Mouse (Mus musculus): ENCODE measurements around the gene Xrra1.

Gene Xrra1

DNA sequence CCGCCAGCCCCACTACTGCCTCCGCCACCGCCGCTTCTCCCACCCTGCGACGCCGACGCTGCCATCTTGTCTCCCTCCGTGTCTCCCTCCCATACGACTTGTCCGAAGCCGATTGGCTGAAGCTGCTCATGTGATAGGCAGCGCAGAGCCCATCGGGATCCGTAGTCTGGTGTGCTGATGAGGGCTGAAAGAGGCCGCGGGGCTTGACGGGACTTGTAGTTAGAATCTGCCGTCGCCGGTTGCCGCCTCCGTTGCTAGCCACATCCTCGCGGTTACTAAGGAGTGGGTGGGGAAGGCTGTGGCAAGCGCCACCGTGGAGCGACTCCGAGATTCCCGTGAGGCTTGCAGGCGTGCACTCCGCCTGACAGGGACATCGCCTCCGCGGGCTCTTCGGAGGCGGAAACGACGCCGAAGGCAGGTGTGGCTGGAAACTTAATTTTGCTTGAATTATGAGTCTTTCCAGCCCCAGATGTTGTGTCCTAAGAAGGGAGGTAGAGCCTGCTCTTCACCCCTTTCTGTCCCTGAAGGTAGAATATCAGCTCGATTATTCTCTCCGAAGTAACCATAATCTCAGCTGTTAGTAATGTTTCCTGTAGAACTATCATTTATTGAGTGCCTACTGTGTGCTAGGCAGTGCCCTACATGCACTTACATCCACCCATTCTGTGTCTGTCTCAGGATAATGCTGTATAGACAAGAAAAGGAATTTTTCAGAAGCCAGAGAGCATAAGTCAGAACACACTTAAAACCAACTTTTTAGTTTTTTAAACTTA is at the start of gene Xrra1:
Gene Xrra1, plus strand, starts transcription at position 304 of the 773 bp plus-strand sequence.
- peak; percentile 95 for DNase-seq

DNA sequence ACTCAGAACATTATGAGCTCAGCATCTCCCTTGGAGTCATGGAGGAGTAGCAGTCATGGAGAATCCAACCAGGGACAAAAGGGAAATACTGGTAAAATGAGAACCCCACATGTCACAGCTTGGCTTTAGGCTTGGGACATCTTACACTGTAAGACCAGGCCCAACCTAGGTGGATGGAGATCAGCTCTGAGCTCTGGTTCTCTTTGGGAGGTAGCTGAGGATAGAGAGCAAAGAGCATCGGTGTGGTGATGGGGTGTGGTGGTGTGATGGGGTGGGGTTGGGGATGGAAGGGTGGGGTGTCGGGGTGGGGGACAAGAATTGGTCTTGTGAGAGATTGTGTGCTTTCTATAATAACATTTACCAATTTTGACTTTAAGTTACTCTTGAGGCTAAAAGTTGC is 48.1 kb upstream of the Xrra1 start:
- no peak for DNase-seq

DNA sequence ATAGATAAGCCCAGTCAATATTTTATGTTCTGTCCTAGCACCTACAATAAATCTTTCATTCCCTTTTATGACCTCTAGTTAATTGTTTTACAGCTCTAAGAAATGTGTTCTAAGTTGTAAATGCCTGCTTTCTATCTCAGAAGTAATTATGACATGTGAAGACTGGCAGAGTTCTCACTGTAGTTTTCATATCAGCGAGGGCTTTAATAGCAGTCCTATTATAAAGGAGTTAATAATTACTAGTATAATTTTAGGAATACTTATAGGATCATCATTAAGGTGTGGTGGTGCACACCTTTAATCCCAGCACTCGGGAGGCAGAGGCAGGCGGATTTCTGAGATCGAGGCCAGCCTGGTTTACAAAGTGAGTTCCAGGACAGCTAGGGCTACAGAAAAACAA is 47.3 kb upstream of the Xrra1 start:
- DNase-seq: no peak

GRCm38 (mm10) chr7:99813394-99813793 is 45.5 kb upstream of the Xrra1 start:
- DNase-seq: peak; percentile 77

GRCm38 (mm10) chr7:99818181-99818725 is 40.7 kb upstream of the Xrra1 start:
- DNase-seq: peak; percentile 82

DNA sequence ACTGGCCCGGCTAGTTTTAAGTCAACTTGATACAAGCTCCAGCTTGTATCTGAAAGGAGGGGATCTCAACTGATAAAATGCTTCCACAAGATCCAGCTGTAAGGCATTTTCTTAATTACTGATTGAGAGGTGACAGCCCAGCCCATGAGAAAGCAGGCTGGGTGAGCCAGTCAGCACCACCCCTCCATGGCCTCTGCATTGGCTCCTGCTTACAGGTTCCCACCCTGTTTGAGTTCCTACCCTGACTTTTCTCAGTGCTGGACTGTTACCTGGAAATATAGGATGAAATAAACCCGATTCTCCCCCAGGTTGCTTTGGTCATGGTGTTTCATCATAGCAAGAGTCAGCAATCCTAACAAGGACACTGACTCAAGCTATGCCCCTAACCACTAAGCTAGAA is 37.0 kb upstream of the Xrra1 start:
- DNase-seq: no peak

DNA sequence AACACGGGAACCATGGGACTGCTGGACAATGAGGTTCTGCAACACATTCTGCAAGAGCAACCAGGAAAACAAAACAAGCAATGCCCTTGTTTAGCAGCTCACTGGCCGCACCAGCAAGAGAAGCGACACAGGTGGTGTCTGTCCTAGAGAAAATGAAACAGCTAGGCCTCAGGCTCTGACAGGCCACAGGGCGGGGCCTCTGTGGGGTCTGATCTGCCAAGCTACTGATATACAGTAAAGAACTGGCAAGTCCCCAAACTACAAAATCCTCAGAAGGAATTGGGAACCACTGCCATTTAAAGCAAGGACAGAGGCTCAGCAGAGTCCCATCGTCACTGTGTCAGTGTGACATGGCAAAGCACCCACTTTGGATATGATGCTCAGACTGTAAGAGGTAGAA is 36.5 kb upstream of the Xrra1 start:
- peak; percentile 61 for DNase-seq

- peak; percentile 51 for DNase-seq
Measured at GRCm38 (mm10) chr7:99823045-99823663, 35.8 kb upstream of the Xrra1 start.

DNA sequence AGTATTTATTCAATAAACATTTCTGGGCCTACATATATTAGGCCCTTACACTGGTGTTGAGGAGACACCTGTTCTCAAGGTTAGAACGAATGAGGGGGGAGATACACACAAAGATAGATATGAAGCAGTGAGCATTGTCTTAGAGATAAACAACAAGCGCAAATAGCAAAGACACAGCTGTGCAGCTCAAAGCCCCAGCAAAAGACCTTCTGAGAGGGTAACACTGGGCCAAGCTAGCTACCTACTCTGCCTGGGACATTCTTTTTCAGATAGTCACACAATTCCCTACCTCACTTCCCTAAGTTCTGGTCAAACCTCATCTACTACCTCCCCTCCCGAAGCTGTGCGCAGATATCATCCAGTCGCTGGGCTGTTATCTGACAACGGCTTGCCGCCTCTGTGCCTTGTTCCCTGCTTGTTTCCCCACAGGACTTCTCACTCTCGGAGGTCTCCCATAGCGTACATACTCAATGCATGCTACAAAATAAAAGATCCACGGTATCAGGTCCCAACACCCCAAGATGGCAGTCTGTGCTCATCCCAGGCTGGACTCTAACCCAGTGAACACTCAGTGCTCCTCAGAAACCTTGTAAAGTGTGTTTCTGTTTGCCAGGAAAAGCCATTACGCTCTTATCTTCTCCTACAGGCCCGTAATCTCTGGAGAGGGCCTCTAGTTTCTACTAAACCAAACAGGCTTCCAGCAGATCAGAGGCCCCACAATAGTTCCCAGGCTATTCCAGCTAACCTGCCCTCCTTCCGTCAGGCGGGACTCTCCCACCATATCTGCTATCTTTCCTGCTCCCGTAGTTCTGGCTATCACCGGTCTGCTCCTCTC is 34.0 kb upstream of the Xrra1 start:
- DNase-seq: peak; percentile 66

DNA sequence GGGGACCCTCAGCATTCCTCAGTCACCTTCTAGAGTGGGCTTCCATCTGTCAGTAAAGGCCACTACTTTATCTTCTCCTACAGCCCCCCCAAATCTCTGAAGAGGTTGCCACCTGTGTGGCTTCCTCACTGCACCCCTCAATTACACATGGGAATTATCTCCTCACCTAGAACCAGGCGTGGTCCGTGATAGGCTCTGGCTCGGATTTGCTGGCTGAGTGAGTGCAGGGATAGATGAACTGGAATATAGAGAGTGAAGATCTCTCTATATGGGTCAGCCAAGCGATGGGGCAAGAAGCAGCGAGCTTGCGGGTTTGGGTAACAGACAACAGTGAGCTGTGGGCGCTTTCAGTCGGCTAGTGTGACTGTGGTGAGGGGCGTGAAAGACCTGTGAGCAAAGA is 33.4 kb upstream of the Xrra1 start:
- no peak for DNase-seq

- no peak for DNase-seq
Measured at GRCm38 (mm10) chr7:99826096-99826495, 32.8 kb upstream of the Xrra1 start.

GRCm38 (mm10) chr7:99828083-99828570 is 30.8 kb upstream of the Xrra1 start, which contains the start of gene Neu3:
Gene Neu3, minus strand, starts transcription at chr7:99828417.
- DNase-seq: peak; percentile 98

DNA sequence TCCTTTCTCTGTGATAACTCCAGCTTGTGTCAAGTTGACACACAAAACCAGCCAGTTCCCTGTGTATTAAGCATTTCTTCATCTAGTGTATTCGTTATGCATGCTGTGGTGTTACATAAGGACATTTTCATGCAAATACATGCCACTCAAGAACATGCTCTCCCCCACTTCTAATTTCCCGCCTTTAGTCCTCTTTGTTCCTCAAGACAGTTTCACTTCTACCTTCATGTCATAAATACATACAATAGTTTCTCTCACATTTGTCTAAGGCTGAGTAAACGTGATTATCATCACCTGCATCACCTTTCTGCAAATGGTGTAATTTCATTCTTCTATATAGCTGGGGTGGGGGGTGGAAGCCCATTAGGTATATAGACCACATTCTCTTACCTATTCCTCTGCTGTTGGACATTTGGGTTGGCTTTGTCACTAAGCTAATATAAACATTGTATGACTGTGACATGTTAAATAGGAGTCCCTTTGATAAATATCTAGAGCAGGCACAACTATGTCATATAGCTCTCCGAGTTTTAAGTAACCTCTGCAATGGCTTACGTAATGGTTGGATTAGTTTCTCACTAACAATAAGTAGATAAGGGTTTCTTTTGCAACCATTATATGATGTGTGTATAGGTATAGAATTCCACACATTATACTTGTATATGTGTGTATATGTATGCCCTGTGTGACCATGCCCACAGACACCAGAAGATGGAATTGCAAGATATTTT is 25.6 kb upstream of the Xrra1 start:
- DNase-seq: no peak

DNA sequence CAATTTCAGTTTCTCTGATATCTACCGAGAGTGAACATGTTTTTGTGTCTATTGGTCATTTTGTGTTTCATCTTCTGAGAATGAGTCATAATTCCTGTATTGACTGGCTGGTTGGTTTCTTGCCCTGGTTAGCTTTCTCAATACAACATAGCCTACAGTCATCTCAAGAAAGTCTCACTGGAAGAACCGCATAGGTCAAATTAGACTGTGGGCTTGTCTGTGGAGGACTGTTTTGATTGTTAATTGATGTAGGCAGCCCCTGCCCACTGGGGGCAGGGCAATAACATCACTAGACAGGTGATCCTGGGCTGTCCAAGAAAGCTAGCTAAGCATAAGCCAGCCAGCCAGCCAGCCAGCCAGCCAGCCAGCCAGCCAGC is 25.1 kb upstream of the Xrra1 start:
- DNase-seq: no peak

DNA sequence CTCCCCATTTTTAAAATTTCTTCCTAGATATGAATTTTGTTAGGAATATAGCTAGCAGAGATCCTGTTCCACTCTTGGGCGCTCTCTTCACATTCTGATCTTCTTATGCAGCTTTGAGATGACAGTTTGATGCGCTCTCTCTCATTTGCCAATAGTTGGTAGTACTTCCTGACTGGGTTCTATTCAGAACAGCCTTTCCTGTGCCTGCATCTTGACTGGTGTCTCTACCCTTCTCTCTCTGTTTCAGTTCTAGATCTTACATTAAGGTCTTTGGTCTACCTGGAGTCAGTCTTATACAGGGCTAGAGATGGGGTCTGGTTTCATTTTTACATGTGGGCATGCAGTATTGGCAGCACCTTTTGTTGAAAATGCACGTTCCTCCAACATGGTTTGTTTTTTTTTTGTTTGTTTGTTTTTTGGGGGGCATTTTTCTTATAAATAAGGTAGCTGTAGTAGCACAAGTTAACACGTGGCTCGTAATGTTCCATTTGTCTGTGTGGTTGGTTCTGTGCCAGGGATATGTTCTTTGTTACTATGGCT is 24.5 kb upstream of the Xrra1 start:
- DNase-seq: no peak

DNA sequence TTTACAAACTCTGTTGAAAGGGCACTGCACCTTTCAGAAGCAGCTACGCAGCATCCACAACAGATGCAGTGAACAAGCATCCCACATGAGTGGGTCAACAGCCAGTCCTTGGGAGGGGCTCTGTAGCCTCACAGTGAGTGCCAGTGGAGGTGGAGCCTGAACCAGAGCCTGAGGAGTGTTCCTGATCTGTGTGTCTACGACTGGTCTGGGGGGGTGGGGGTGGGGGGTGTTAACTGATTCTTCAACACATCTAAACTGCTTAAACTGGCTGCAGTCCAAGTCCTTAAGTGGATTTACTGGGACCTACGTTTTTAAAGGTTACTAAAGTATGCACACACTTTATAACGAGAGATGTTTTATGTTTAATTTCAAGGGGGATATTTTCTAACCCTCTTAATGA is 22.1 kb upstream of the Xrra1 start:
- no peak for DNase-seq

- no peak for DNase-seq
Measured at GRCm38 (mm10) chr7:99837358-99838071, 21.4 kb upstream of the Xrra1 start.

- no peak for DNase-seq
Measured at GRCm38 (mm10) chr7:99838241-99838640, 20.7 kb upstream of the Xrra1 start.

DNA sequence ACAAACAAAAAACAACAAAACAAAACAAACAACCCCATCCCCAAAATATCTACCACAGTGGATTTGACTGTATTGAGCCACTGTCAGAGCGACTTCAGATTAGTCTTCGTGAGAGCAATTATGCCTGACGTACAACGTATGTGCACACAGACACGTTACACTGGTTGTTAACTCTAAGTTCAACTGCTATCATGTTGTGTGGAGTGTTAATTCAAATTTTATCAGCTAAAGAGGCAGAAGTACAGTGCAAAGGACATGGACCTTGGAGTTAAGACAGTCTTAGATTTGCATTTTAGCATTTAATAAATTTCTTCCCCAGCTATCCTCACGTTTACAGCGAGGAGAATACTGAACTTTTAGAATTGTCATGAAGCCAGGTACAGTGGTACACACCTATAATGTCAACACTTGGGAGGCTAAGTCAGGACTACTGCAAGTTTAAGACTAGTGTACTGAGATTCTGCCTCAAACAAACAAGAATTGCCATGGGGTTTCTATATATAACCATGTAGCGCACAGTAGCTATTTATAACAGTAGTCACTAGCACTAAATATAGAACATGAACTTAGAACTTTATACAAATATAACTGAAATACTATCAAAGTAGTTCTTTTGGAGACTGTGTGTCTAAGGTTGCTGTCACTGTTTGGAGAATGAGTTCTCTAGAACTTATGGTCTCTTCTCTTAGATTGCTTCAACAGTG is 13.2 kb upstream of the Xrra1 start:
- DNase-seq: no peak

DNA sequence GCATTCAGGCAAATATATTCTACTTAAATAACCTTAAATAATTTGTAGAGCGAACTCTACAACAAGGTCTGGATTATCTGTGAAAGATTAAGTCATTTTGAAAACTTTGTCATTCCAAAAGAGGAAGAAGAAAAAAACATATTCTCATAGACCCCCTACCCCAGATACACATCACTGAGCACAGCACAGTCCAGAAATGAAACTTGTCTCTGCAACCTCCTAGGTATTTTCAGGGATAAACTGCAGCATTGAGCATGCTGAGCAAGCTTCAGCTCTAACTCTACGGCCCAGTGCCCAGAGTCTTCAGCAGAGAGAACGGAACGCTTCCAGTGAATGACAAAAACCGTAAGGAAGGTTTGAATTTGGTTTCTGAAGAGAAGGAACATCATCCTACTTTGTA is 8.4 kb upstream of the Xrra1 start:
- no peak for DNase-seq

- DNase-seq: no peak
Measured at GRCm38 (mm10) chr7:99851121-99851520, 7.8 kb upstream of the Xrra1 start.

Measured in thymus, postnatal 14 days (tissue).